Mouse (Mus musculus) midbrain, embryonic 13.5 days (tissue): ENCODE results near the gene Sike1. TPM values are rescaled to one million over a fixed set of nuclear protein-coding genes. Genes with fewer than 3 reads are reported as not detected.
A peak's percentile ranks its signal among the peaks of the same experiment; 100 is the strongest.

Experiments used
- ATAC-seq: fragments of 200-750 bp; cut with Nextera tagmentation; 2 replicates; pipeline ENCODE4 v1.8.0; 2017; ENCODE audit warnings: mild to moderate bottlenecking, moderate TSS enrichment, moderate library complexity
- H3K27ac ChIP-seq: fragments of 300-500 bp; sonication (generic); 2 replicates; pipeline ENCODE4 v1.5.1; 2015; ENCODE audit warnings: inconsistent platforms, mild to moderate bottlenecking, moderate library complexity
- H3K27me3 ChIP-seq: fragments of 300-500 bp; sonication (generic); 2 replicates; pipeline ENCODE4 v1.6.1; 2015; ENCODE audit warnings: mild to moderate bottlenecking, inconsistent platforms
- H3K36me3 ChIP-seq: fragments of 300-500 bp; sonication (generic); 2 replicates; pipeline ENCODE4 v1.6.1; 2015; ENCODE audit warnings: mild to moderate bottlenecking, inconsistent platforms
- H3K4me1 ChIP-seq: fragments of 300-500 bp; sonication (generic); replicated peaks from 2 replicates; pipeline ENCODE4 v1.6.1; 2015; ENCODE audit warnings: inconsistent platforms
- H3K4me2 ChIP-seq: fragments of 300-500 bp; sonication (generic); replicated peaks from 2 replicates; pipeline ENCODE4 v1.6.1; 2015; ENCODE audit warnings: moderate library complexity, mild to moderate bottlenecking, inconsistent platforms
- H3K4me3 ChIP-seq: fragments of 300-500 bp; sonication (generic); replicated peaks from 2 replicates; pipeline ENCODE4 v1.5.1; 2015; ENCODE audit warnings: mild to moderate bottlenecking, inconsistent platforms
- H3K9ac ChIP-seq: fragments of 300-500 bp; sonication (generic); replicated peaks from 2 replicates; pipeline ENCODE4 v1.6.1; 2015; ENCODE audit warnings: mild to moderate bottlenecking, inconsistent platforms
- H3K9me3 ChIP-seq: fragments of 300-500 bp; sonication (generic); 2 replicates; pipeline ENCODE4 v1.6.1; 2016; ENCODE audit warnings: mild to moderate bottlenecking, inconsistent platforms
- WGBS: fragments of 180-500 bp; shearing (Covaris S2); methylation state at CpG from one replicate; pipeline ENCODE4 v1.1.7; 2015; 5-methylcytosine and 5-hydroxymethylcytosine counted together
- polyA plus RNA-seq: library from polyadenylated mRNA; unstranded; fragments of >200 nt; fragmentation: Nextera tagmentation; extraction: Ambion mirVana; gene quantifications from 2 replicates; pipeline ENCODE4 v1.2.1, GENCODE M21; 2015

Sike1 gene
- polyA plus RNA-seq, 1 experiment from 2014 or later: 64.8 TPM

GRCm38 (mm10) chr3:102991041-102991440, 4.5 kb upstream of the Sike1 start:
- peaks cover 5% of the 10 kb centered on the region for H3K4me1 ChIP-seq
- H3K9me3 ChIP-seq: no peaks in the 10 kb centered on the region
- H3K4me3 ChIP-seq: no peak overlapping the region
- H3K36me3 ChIP-seq: no peaks in the 10 kb centered on the region
- H3K9ac ChIP-seq: no peak overlapping the region
- 77% methylated on average over 8 of the region's 8 CpGs for WGBS
- ATAC-seq: no peak
- no peak overlapping the region for H3K4me2 ChIP-seq
- H3K27me3 ChIP-seq: no peaks in the 10 kb centered on the region
- no peak overlapping the region for H3K27ac ChIP-seq

- no peak for ATAC-seq
These were observed 2.6 kb upstream of the Sike1 start for GRCm38 (mm10) chr3:102992936-102993335.

DNA sequence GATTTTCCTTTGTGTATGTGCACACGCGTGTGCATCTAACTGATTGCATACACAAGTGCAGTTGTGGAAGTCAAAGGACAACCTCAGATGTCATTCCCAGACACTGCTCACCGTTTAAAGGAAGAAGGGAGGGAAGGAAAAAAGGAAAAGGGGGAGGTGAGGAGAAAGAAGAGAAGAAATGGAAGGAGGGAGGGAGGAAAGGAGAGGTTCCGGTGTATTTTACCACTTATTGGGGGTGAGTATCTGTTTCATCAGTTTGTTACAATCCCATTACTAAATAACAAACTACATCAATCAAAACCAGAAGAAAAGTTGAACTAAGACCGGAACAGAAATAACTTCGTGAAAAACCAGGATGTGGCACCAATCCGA, 289 bp upstream of the Sike1 start:
- peaks cover 1% of the 10 kb centered on the region; the same call in 1 of the 2 replicates for H3K9me3 ChIP-seq
- peak overlapping the region; percentile 30; the same call in 1 of the 2 replicates for H3K9ac ChIP-seq
- peak overlapping the region; percentile 59 for H3K4me3 ChIP-seq
- H3K4me2 ChIP-seq: peak overlapping the region; percentile 67
- peaks cover 20% of the 10 kb centered on the region for H3K36me3 ChIP-seq
- peaks cover 20% of the 10 kb centered on the region for H3K4me1 ChIP-seq
- peak overlapping the region; percentile 92 for H3K27ac ChIP-seq
- peak; percentile 35 for ATAC-seq
- 55% methylated on average over 7 of the region's 7 CpGs for WGBS
- H3K27me3 ChIP-seq: no peaks in the 10 kb centered on the region

More at GRCm38 (mm10) chr3:102992936-102993335, 2.6 kb upstream of the Sike1 start:
- H3K4me1 ChIP-seq: peaks cover 20% of the 10 kb centered on the region
- no peak overlapping the region for H3K9ac ChIP-seq
- no peaks in the 10 kb centered on the region for H3K36me3 ChIP-seq
- H3K4me3 ChIP-seq: no peak overlapping the region
- 53% methylated on average over 3 of the region's 3 CpGs for WGBS
- no peak overlapping the region for H3K27ac ChIP-seq
- no peak overlapping the region for H3K4me2 ChIP-seq
- no peaks in the 10 kb centered on the region for H3K9me3 ChIP-seq
- H3K27me3 ChIP-seq: no peaks in the 10 kb centered on the region

GRCm38 (mm10) chr3:102997036-102997435, 1.5 kb downstream of the Sike1 start:
- Histone ChIP-seq H3K27me3 (no peaks in the 10 kb centered on the region), H3K9me3 (peaks cover 5% of the 10 kb centered on the region; the same call in 1 of the 2 replicates), H3K9ac (peak overlapping the region; percentile 81; the same call in 1 of the 2 replicates), H3K27ac (no peak overlapping the region), H3K4me3 (peak overlapping the region; percentile 59; the same call in 1 of the 2 replicates), H3K4me1 (peaks cover 20% of the 10 kb centered on the region), H3K4me2 (peak overlapping the region; percentile 67), H3K36me3 (peaks cover 35% of the 10 kb centered on the region)
- no peak for ATAC-seq
- WGBS: 84% methylated on average over 10 of the region's 10 CpGs

- Histone ChIP-seq H3K9ac (no peak overlapping the region), H3K36me3 (peaks cover 41% of the 10 kb centered on the region), H3K4me3 (no peak overlapping the region), H3K4me2 (no peak overlapping the region; the same call in 1 of the 2 replicates), H3K9me3 (peaks cover 5% of the 10 kb centered on the region; the same call in 1 of the 2 replicates), H3K4me1 (peaks cover 20% of the 10 kb centered on the region), H3K27ac (no peak overlapping the region), H3K27me3 (no peaks in the 10 kb centered on the region)
- ATAC-seq: no peak
- 97% methylated on average over 3 of the region's 3 CpGs for WGBS
These were observed 2.1 kb downstream of the Sike1 start for GRCm38 (mm10) chr3:102997591-102997990.

DNA sequence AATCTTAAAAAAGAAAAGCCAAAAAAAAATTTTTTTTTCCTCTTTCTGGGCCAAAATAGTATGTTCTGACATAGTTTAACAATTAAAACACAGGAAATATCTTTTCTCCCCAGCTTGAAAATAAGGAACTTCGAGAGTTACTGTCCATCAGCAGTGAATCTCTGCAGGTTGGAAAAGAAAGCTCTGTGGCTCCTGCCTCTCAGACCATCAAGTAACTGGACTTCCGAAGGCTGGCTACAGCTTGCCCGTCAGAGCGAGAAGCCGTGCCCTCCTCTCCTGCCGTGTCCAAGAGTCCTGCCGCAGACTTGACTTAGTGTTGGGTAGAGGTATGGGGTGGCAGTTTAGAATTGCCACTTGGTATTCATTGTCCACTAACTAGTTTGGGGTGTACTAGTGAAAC, 6.1 kb downstream of the Sike1 start:
- WGBS: 95% methylated on average over 7 of the region's 7 CpGs
- Histone ChIP-seq H3K27me3 (no peaks in the 10 kb centered on the region), H3K36me3 (peaks cover 61% of the 10 kb centered on the region), H3K4me1 (peaks cover 10% of the 10 kb centered on the region), H3K4me2 (no peak overlapping the region), H3K9ac (no peak overlapping the region), H3K4me3 (no peak overlapping the region), H3K9me3 (peaks cover 5% of the 10 kb centered on the region; the same call in 1 of the 2 replicates), H3K27ac (no peak overlapping the region)
- no peak for ATAC-seq

DNA sequence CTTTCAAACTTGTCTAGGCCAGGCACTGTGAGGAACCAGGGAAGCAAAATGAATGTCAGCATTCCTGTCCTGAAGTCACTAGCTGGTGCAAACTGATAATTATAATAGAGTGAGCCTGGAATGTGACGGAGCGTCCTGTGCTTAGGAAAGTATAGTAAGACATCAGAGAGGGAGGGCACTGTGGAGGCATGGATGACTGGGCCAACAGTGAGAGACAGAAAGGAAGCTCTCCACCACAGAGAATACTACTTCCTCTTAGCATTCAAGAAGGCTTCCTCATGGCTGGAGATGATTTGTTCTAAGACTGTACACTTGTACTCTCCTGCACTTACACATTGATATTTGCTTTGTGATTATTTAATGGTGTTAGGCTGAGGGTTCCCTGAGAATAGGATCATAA, 21.8 kb downstream of the Sike1 start:
- no peak overlapping the region for H3K9ac ChIP-seq
- peaks cover 12% of the 10 kb centered on the region for H3K4me1 ChIP-seq
- no peaks in the 10 kb centered on the region for H3K9me3 ChIP-seq
- ATAC-seq: no peak
- H3K27ac ChIP-seq: no peak overlapping the region
- H3K36me3 ChIP-seq: no peaks in the 10 kb centered on the region
- no peaks in the 10 kb centered on the region for H3K27me3 ChIP-seq
- no peak overlapping the region for H3K4me2 ChIP-seq
- H3K4me3 ChIP-seq: no peak overlapping the region
- 77% methylated on average over 2 of the region's 2 CpGs for WGBS

DNA sequence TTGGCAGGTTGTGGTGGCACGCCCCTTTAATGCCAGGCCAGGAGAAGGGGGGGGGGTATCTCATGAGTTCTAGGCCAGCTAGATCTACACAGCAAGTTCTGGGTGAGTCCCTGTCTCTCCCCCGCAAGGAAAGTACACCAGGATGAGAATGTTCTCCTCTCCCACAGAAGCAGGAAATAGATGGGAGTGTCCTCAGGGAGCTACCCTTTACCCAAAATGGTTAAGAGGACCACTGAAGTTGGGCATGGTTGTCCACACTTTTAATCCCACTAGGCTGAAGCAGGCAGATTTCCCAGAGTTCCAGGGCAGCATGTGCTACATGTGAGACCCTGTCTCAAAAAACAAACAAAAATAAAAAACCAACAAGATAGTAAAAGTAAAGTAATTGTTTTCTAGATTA, 24.0 kb downstream of the Sike1 start:
- no peak for ATAC-seq
- Histone ChIP-seq H3K36me3 (no peaks in the 10 kb centered on the region), H3K27me3 (no peaks in the 10 kb centered on the region), H3K27ac (peak overlapping the region; percentile 96; the same call in 1 of the 2 replicates), H3K4me1 (peaks cover 24% of the 10 kb centered on the region), H3K9ac (no peak overlapping the region), H3K4me2 (peak overlapping the region; percentile 54), H3K9me3 (no peaks in the 10 kb centered on the region), H3K4me3 (peak overlapping the region; percentile 86)
- WGBS: 90% methylated on average over 2 of the region's 2 CpGs

DNA sequence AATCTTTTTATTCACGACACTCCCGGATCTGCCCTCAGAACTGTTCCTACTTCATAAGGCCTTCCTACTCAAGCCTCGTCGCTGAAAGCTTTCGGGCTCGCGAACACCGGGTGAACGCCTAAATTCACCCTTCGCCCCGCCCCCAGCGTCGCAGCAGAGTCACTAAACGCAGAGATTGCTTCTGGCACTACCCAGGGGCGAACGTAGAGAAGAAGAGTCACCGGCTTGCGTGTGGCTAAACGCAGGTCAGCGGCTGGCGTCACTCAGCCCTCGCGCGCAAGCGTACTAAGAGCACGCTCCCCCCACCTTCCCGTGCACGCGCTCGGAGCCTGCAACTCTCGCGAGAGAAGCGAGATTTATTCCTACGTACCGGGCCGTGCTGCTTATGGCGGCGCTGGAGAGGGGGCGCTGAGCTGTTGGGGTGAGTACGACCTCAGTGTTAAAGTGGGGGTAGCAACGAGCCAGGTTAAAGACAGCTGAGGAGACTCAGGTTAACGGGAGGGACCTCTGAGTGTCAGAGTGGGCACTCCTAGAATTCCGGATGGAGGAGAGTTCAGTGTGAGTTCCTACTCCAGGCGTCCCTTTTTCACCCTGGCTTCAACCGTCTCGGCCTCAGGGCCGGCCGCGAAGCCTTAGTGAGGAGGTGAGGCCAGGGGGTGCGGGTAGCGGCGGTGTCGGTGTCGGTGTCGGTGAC, 24.9 kb downstream of the Sike1 start, which contains the start of gene Csde1:
Gene Csde1 (plus strand): TSS at position 178 of the 694 bp plus-strand sequence.
- peaks cover 24% of the 10 kb centered on the region for H3K4me1 ChIP-seq
- peak within 1 kb of the TSS; percentile 86 for H3K4me3 ChIP-seq
- H3K4me2 ChIP-seq: peak within 1 kb of the TSS; percentile 67
- H3K36me3 ChIP-seq: no peaks in the 10 kb centered on the region
- H3K27ac ChIP-seq: peak within 1 kb of the TSS; percentile 96
- H3K9ac ChIP-seq: peak within 1 kb of the TSS; percentile 95
- no peaks in the 10 kb centered on the region for H3K27me3 ChIP-seq
- WGBS: under 1% methylated on average over 55 of the region's 55 CpGs
- no peaks in the 10 kb centered on the region for H3K9me3 ChIP-seq
- ATAC-seq: peak; percentile 95

DNA sequence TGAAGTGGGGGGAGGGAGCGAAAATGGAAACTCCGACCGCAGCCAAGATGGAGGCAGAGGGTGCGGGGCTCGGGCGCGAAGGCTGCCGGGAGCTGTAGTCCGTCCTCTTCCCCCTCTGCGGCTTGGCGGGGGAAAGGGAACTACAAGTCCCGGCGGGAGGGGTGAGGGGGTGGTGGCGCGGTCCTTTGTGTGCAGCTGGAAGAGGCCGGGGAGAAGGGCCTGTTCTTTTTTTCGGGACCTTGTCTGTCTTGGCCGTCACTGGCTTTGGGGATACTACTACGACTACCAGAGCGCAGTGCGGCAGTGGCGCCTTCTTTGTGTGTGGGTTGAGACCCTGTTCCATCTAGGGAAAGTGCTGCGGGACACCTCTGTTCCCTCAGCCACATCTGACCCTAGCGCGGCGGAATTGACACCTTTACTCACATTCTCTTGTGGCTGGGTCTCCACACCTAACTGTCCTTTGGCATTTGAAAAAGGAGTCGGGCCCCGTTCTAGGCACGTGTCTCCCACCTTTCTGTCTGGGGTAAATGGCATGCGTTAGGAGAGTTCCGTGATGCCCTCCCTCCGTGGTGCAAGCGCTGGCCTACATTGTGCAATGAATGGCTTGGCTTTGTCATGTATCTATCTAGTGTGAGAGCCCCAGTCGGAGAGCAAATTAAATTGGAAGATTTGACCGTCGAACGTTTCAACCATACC, 25.6 kb downstream of the Sike1 start:
- Histone ChIP-seq H3K9ac (peak overlapping the region; percentile 95), H3K27ac (peak overlapping the region; percentile 96), H3K4me1 (peaks cover 24% of the 10 kb centered on the region), H3K4me3 (peak overlapping the region; percentile 86), H3K4me2 (peak overlapping the region; percentile 67), H3K36me3 (no peaks in the 10 kb centered on the region), H3K9me3 (no peaks in the 10 kb centered on the region), H3K27me3 (no peaks in the 10 kb centered on the region)
- under 1% methylated on average over 35 of the region's 37 CpGs for WGBS
- peak; percentile 96 for ATAC-seq

DNA sequence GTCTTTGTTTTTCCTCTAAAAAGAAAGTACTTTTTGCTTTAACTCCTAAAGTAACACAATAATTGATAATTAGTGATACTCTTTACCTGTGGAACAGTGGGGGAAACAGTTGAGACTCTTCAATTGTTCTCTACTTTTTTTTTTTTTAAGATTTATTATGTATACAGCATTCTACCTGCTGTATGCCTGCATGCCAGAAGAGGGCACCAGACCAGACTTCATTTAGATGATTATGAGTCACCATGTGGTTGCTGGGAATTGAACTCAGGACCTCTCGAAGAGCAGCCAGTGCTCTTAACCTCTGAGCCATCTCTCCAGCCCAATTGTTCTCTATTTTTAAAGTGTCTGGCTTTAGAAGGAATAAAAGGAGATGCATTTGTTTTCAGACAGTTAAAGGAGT, 30.7 kb downstream of the Sike1 start:
- Histone ChIP-seq H3K9me3 (no peaks in the 10 kb centered on the region), H3K36me3 (peaks cover 26% of the 10 kb centered on the region), H3K4me3 (no peak overlapping the region), H3K9ac (no peak overlapping the region), H3K27ac (no peak overlapping the region), H3K4me1 (peaks cover 24% of the 10 kb centered on the region), H3K4me2 (no peak overlapping the region), H3K27me3 (no peaks in the 10 kb centered on the region)
- no peak for ATAC-seq
- WGBS: 97% methylated on average over 1 of the region's 1 CpGs

DNA sequence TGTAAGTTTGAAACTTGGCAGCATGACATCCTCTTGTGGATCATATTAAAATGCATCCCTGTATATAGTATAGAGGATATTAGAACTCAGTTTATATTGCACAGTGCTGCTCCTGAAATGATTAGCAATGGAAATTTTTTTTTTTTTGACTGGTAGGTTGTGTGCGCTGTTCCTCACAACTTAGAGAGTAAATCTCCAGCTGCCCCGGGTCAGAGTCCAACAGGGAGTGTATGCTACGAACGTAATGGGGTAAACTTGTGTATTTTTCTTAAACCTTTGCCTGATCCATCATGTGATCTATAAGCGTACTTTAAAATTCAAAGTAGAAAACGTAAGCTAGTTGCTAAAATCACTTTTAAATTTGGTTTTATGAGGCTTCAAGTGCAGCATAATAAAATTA, 44.8 kb downstream of the Sike1 start:
- Histone ChIP-seq H3K9me3 (no peaks in the 10 kb centered on the region), H3K4me1 (no peaks in the 10 kb centered on the region), H3K4me2 (no peak overlapping the region), H3K9ac (no peak overlapping the region), H3K36me3 (peaks cover 57% of the 10 kb centered on the region), H3K27me3 (no peaks in the 10 kb centered on the region), H3K27ac (no peak overlapping the region), H3K4me3 (no peak overlapping the region)
- ATAC-seq: no peak
- 94% methylated on average over 6 of the region's 6 CpGs for WGBS
